Comparison of ENCODE assay signal across 10 mouse cellular contexts in genomic region chr2:178565368-178565818, GRCm38 (mm10).
DNase-seq lines count a peak whose midpoint lies in the region; ATAC-seq and TF ChIP-seq lines count a peak whose summit lies in the region.
"Had no signal": no experiment of that assay in that cellular context is flagged by ENCODE, and none has a peak within 500 bp of the region (broad histone marks: within the 10 kb centered on the region; RNA-seq: fewer than 3 reads in every experiment).

No protein-coding gene starts in this region.

- no peaks in the 10 kb centered on the region for H3K9me3 ChIP-seq in lung, embryonic 14.5 days (ENCODE audit: low read depth, low read length)
- H3K9me3 ChIP-seq: liver, embryonic 13.5 days; neural tube, embryonic 15.5 days had no signal

- H3K9ac ChIP-seq in lung, embryonic 14.5 days, result no peak overlapping the region
- H3K9ac ChIP-seq: liver, embryonic 13.5 days; neural tube, embryonic 15.5 days had no signal

- peak; percentile 54; the same call in 1 of the 2 replicates for ATAC-seq in lung, embryonic 14.5 days (ENCODE audit: insufficient read depth)
- ATAC-seq in cerebellum, adult (ENCODE audit: insufficient number of reproducible peaks, low FRiP score, low TSS enrichment), result no peak
- ATAC-seq: Patski had no signal

- no peak overlapping the region for H3K4me3 ChIP-seq in lung, embryonic 14.5 days (ENCODE audit: low read depth, low read length)
- no peak overlapping the region for H3K4me3 ChIP-seq in layer of hippocampus, adult 2 months
- no peak overlapping the region for H3K4me3 ChIP-seq in olfactory bulb, adult 2 months (ENCODE audit: insufficient read depth, low read depth, low read length)
- H3K4me3 ChIP-seq: liver, embryonic 13.5 days; neural tube, embryonic 15.5 days had no signal

- H3K4me2 ChIP-seq in lung, embryonic 14.5 days, result no peak overlapping the region
- H3K4me2 ChIP-seq: liver, embryonic 13.5 days; neural tube, embryonic 15.5 days had no signal

- H3K36me3 ChIP-seq in lung, embryonic 14.5 days (ENCODE audit: insufficient read depth), result no peaks in the 10 kb centered on the region
- H3K36me3 ChIP-seq: liver, embryonic 13.5 days; neural tube, embryonic 15.5 days had no signal

- 38% methylated on average over 8 of the region's 8 CpGs for WGBS in lung, embryonic 14.5 days
- 30% methylated on average over 8 of the region's 8 CpGs for WGBS in olfactory bulb, adult 2 months

- no peak for TF ChIP-seq POLR2A in olfactory bulb, adult 2 months (IDR thresholded peaks at IDR 0.05; ENCODE audit: insufficient read depth, low read depth, low read length)

- peak; percentile 52 for DNase-seq in lung, embryonic 14.5 days
- no peak for DNase-seq in lung, postnatal 36 days
- DNase-seq in frontal cortex, postnatal 25 days (ENCODE audit: low spot score in 2 of 2), result peak; percentile 34 to 70
- DNase-seq in layer of hippocampus, adult 2 months (ENCODE audit: low spot score in 2 of 2), result peak; percentile 25 to 60
- DNase-seq in ovary, adult 18-20 months (ENCODE audit: low spot score), result no peak
- DNase-seq: liver, embryonic 13.5 days had no signal

- H3K27me3 ChIP-seq in lung, embryonic 14.5 days (ENCODE audit: insufficient read depth, low read length), result no peaks in the 10 kb centered on the region
- H3K27me3 ChIP-seq: liver, embryonic 13.5 days; neural tube, embryonic 15.5 days; Patski had no signal

- H3K27ac ChIP-seq in lung, embryonic 14.5 days (ENCODE audit: low read depth), result no peak overlapping the region
- no peak overlapping the region for H3K27ac ChIP-seq in layer of hippocampus, adult 2 months
- 0 out of 2 replicates have a peak overlapping the region, but pooled peaks have one; percentile 47 for H3K27ac ChIP-seq in olfactory bulb, adult 2 months (ENCODE audit: insufficient read depth, low read depth, low read length)
- H3K27ac ChIP-seq: liver, embryonic 13.5 days; neural tube, embryonic 15.5 days had no signal

- H3K4me1 ChIP-seq in lung, embryonic 14.5 days (ENCODE audit: insufficient read depth), result no peaks in the 10 kb centered on the region
- H3K4me1 ChIP-seq in olfactory bulb, adult 2 months (ENCODE audit: control insufficient read depth, insufficient read depth, low read length), result peaks cover 27% of the 10 kb centered on the region
- H3K4me1 ChIP-seq: liver, embryonic 13.5 days; neural tube, embryonic 15.5 days had no signal

- no peak for TF ChIP-seq CTCF in lung, embryonic 14.5 days (IDR thresholded peaks at IDR 0.05; ENCODE audit: low read depth)
- no peak for TF ChIP-seq CTCF in layer of hippocampus, adult 2 months (conservative IDR thresholded peaks at IDR 0.05)
- no peak for TF ChIP-seq CTCF in olfactory bulb, adult 2 months (IDR thresholded peaks at IDR 0.05; ENCODE audit: insufficient read depth, low read depth, low read length)

Comparison
In these comparisons a context has a peak if more than half of its experiments do, and no peak if none do; other contexts are left out.
1. DNase-seq: peak in lung, embryonic 14.5 days (single experiment), frontal cortex, postnatal 25 days (2 of 2) and layer of hippocampus, adult 2 months (2 of 2); none in lung, postnatal 36 days (single experiment) and ovary, adult 18-20 months (single experiment).